Mouse (Mus musculus): ENCODE data around the gene Kpna7.
"Not testable (repeated sequence)": the region's sequence is repeated elsewhere in the genome, so short reads cannot be mapped to it uniquely, and the experiment has no call there.

The Kpna7 gene

DNA sequence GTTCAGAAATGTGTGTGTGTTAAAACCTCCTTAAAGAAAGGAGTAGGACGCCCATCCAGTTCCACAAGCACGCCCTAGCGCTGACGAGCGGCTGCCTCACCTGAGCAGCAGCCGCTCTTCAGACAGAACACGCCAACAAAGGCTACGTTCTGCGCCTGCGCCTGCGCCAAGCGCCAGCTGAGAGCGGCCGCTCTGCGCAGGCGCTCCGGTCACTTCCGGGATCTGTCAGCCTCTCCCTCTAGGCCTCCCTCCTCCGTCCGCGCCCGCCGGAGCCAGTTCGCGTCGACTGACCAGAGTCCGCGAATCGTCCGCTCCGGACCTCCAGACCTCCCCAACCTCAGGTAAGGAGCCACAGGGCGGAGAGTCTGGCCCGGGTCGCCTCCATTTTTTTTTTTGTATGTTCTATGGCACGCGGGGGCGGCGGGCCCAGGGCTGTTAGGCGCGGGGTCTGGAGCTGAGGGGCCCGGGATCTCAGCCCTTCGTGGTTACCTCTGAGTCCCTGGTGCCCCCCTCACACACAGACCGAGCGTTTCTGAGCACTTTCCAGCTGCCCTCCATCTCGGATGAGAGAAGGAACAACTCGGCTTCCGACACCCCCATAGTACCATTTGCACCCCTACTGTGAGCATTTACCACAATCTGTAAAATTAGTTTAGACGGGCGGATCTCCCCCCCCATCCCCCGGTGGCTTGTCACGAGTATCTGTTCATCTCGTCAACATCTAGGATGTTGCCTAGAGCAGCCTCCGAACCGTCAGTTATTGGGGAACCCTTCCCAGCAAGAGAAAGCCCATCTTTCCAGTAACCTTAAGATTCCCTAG lies at the start of gene Kpna7, which contains the start of gene Arpc1a:
Gene Kpna7, minus strand, starts transcription at position 399 of the 820 bp plus-strand sequence.
Gene Arpc1a, plus strand, starts transcription at position 199 of the 820 bp plus-strand sequence.
- DNase-seq (ENCODE audit: low spot score in 2 of 2): peak; percentile 83 to 91

DNA sequence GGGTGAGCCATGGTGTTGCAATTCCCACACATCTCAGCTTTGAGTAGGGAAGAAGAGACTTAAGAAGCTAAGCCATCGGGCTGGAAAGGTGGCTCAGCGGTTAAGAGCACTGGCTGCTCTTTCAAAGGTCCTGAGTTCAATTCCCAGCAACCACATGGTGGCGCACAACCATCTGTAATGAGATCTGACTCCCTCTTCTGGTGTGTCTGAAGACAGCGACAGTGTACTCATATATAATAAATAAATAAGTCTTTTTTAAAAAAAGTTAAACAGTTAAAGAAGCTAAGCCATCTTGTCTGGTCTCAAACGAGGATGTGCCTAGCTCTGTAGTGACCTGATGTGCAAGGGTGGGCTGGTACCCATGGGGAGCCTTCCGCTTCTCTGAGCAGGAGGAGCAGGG lies 49.4 kb upstream of the Kpna7 start:
- DNase-seq (ENCODE audit: low spot score in 2 of 2): not testable (repeated sequence)

DNA sequence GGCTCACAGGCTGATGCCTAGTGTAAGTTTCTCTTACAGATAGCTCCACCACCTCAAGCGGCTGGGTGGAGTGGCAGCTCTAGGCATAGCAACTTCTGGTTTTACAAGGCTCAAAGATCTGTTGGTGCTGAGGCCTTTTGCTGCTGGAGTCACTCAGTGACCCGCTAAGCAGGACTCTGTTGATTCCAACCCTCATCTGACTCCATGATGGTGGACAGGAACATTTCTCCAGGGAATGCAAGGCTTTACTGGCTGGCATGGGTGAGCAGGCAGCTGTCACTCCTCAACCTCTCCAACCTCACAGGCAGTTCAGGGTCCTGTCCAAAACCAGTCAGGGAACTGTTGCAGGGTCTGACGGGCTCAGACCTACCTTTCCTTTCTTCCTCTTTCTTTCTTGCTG lies 47.2 kb upstream of the Kpna7 start:
- DNase-seq (ENCODE audit: low spot score in 2 of 2): no peak

DNA sequence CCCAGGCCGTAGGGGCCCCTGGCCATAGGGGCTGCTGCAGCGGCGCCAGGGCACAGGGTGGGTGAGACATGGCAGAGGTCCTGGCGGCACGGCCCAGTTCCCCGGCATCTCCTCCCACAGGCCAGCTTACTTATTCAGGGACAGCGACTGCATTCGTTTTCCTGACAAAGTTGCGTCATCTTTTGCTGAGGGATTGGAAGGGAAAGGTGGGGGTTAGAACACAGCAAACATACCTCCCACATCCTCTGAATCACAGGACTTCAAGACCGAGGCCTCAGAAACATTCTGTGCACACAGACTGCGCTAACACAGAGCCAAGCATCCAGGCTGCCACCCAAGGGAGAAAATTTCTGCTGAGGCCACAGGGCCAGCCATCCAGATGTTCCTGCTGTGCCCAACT lies 46.4 kb upstream of the Kpna7 start:
- DNase-seq (ENCODE audit: low spot score in 2 of 2): no peak

DNA sequence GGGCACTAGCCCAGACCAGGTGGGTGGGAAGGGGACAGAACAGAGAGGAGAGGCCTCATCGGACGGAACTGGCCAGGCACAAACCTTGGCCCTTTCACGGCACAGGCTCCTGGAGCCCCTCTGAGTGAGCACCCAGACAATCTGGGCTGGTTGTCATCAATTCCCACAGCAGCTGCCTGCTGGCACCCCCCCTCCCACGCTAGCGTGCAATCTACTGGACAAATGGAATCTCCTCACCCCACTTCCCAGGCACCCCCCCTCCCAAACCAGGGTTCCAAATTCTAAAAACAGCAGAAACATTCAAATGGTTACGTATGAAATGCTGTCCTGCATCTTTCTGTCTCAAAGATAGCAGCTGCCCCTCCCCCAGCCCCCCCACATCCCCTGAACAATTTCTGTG lies 45.9 kb upstream of the Kpna7 start:
- DNase-seq (ENCODE audit: low spot score in 2 of 2): not testable (repeated sequence)

DNA sequence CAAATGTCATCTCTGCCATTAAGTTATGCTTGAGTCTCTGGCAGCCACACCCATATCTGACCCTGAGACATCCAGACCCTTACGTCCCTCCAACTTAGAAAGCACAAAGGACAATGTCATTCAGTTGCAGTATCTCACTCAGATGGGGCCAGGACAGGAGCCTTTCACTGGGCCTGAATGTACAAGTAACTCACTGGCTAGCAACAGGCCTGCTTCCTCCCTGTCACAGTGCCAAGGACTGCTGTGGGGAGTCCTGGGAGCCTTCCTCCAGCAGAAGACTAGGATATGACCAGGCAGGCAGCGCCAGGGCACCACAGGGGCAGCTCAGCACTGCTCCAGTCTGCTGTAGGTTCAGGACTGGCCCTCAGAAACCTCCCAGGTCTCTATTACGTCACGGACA lies 45.3 kb upstream of the Kpna7 start:
- no peak for DNase-seq (ENCODE audit: low spot score in 2 of 2)

DNA sequence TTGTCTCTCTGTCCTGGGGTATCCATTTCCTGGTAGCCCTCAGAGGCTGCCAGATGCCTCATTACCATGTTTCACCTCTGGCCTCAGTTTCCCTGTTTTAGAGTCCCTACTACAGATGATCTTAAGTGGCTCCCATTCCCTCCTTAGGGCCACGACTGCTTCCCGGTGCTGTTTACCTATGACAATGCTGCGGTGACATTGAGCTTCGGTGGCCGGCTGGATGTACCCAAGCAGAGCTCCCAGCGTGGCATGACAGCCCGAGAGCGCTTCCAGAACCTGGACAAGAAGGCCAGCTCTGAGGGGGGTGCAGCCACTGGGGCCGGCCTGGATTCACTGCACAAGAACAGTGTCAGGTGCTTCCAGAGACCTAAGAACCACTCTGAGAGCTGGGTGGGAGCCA lies 42.8 kb upstream of the Kpna7 start:
- no peak for DNase-seq (ENCODE audit: low spot score in 2 of 2)

DNA sequence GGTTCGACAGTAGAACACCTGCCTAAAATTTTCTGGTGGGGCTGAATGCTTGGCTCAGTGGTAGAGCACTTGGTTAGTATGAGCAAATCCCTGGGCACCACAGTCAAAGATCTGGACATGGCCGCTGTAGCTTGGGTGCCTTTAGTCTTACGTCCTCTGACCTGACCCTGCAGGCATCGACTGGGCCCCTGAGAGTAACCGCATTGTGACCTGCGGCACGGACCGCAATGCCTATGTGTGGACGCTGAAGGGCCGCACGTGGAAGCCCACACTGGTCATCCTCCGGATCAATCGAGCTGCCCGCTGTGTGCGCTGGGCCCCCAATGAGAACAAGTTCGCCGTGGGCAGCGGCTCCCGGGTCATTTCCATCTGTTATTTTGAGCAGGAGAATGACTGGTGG lies 39.6 kb upstream of the Kpna7 start:
- DNase-seq (ENCODE audit: low spot score in 2 of 2): no peak

DNA sequence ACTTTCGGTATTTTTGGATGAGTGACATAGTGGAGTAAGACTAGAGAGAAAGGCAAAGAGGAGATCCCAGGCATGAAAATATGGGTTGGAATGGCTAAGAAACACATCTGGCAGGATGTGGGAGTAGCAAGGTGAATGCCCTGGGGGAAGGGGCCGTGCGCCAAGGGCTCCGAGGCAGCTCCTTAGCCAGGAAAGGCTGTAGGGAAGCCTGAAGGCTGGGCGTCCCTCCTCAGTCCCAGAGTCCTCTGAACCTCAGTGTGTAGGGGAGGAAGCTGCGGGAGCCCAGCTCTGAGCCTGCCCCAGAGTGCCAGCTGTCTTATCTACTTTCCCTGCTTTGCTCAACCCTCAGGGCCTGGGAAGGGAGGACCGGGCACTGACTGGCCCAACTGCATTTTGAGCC lies 37.1 kb upstream of the Kpna7 start:
- no peak for DNase-seq (ENCODE audit: low spot score in 2 of 2)

DNA sequence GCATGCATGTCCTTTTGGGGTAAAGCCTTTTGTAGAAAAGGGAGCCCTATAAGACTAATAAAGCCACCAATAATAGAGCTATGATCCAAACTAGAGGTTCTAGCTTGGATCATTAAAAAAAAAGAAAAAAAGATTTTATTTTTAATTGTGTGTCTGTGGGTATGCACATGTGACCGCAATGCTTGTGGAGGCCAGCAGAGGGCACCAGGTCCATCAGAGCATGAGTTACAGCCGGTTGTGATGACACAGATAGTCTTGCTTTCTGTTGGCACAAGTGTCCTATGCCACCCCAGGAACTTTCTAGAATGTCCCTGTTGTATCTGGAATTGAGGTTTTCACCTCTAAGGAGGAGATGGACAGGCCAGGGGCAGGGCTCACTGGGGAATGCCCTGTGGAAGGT lies 35.6 kb upstream of the Kpna7 start:
- DNase-seq (ENCODE audit: low spot score in 2 of 2): no peak

DNA sequence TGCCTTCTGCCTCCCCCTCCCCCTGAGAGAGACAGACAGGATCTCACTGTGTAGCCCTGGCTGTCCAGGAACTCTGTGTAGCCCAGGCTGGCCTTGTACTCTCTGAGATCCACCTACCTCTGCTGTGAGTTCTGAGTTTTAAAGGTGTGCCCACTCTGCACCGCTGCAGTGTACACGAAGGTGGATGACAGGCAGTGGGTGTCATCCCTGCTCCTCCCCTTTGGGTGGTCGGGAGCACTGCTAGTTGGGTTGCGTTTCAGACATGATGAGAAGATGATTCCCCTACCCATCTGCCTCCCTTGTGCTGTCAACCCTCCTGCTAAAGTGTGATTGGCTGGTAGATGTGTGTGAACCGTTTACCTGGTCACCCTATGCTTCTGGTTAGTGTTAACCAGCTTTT lies 34.6 kb upstream of the Kpna7 start:
- no peak for DNase-seq (ENCODE audit: low spot score in 2 of 2)

DNA sequence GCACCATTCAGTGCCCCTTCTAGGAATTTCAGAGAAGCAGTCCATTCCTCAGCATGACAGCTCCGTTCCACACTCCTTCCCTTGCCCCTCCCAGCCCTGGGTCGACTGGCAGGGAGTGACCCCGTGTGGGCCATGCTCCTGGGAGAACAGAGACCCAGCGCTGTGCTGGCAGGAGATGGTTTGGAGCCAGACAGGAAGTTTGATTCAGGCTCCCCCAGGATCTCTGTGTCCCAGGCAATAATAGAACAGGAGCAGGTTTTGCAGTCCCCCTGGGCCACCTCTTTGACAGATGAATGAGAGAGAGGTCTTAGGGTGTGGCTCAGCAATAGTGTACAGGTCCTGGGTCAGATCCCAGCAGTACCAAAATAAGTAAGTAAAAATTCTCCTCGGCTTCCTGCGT lies 34.2 kb upstream of the Kpna7 start:
- no peak for DNase-seq (ENCODE audit: low spot score in 2 of 2)

DNA sequence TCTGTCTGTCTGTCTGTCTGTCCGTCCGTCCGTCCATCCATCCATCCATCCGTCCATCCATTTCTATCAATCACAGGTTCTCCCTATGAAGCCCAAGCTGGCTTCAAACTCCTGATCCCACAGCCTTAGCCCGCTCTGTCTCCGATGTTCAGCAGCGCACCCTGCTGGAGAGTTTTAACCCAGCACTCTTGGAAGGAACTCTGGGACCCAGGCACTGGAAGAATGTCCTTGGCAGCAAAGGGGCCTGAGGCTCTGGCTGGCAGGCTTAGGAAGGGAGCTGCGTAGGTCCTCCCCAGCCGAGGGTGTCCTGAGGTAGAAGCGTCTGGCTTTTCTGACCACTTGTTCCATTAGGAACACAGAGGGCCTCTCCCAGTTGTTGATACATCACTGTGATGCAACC lies 33.1 kb upstream of the Kpna7 start:
- peak in 1 of 2 experiments; percentile 60 for DNase-seq (ENCODE audit: low spot score in 2 of 2)

DNA sequence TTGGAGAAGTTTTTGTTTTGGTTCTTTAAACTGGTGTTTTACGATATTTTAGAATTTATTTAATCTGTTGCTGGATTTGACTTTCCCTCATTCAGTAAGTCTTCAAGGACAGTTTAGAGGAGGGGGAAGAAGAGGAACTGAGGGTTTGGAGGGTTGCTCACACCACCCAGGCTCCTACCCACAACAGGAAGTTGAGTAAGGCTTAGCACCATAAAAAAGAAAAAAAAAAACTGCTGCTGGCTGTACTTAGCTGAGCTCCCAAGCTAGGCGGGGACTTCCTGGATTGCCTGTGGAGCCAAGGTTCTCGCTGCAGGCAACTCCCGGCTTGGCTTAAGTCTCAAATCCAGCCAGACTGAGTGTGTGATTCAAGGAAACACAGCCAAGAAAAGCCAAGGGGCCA lies 32.5 kb upstream of the Kpna7 start:
- DNase-seq (ENCODE audit: low spot score in 2 of 2): no peak

DNA sequence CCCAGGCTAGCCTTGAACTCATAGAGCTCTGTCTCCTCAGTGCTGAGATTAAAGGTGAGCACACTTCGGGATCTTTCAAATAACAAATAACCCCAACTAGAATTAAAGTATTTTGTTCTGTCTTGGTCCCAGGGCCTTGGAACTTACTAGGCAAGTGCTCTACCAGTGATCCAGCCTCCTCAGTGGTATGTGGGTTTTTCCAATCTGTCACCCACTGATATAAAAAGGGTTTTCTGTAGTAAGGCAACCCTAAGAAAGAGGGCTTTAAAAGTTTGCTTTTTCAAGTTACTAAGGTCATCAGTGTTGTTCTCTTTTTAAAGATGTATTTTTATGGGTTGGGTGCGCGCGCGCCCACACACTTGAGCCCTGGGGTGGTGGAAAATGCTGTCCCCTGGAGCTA lies 31.9 kb upstream of the Kpna7 start:
- DNase-seq (ENCODE audit: low spot score in 2 of 2): no peak

DNA sequence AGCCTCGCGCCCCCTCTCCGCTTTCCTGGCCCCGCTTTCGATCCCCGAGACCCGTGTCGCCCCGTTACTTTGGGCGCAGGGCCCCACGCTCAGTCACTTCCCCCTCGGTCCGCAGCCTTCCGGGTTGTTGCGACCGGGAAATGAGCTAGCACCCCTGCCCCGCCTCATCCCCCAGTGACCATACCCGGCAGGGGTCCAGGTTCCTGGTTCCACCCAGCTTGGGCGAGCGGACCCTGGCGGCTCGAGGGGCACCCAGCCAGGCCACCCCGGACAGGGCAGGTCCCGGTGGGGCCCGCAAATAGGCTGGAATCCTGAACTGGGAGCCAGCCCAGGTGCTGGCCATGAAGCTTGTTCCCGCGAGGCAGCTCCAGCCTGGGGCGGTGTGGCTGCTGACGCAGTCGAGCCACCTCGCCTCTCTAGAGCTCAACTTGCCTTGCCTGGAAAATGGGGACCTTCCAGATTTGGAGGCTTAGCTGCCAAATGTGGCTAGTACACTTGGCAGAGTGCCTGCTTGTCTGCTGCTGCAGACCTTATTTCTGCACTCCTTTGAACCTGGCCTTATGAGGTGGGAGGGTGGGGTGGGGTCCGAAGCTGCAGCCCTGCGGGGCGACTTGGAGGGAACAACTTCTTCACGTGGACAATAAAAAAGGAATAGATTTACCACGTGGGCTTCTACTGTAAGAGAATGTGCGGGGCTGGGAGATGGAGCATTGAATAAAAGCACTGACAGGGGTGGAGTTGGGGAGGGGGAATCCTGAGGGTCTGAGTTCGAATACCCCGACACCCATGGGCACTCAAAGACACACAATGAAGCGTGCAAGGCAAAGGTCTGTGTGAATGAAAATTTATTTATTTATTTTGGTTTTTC lies 31.0 kb upstream of the Kpna7 start:
- DNase-seq (ENCODE audit: low spot score in 2 of 2): peak in 1 of 2 experiments; percentile 17

DNA sequence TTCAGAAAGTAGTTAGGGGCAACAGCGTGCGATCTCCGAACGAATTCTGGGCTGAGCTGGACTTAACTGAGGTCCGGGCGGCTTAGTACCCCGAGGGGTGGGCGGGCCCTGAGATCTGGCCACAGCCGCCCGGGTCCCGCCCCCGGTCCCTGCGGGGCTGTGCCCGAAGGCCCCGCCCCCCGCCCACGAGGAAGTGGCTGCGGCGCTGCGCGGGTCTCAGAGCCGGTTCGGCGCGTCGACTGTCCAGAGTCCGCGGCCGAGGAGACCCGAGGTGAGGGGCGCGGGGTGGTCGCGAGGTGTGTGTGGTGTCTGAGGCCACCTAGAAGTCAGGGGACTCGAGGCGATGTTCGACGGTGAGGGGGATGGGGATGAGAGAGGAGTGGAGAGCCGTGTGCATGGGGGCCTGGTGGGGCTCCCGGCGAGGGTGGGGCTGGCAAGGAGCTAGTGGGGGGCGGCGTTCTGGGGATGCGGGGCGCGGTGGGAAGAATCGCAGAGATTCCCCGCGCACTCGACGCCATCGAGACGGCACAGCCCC lies 30.3 kb upstream of the Kpna7 start, which contains the start of gene Arpc1b:
Gene Arpc1b, plus strand, starts transcription at position 145 of the 535 bp plus-strand sequence.
- peak in 1 of 2 experiments; percentile 25 for DNase-seq (ENCODE audit: low spot score in 2 of 2)

DNA sequence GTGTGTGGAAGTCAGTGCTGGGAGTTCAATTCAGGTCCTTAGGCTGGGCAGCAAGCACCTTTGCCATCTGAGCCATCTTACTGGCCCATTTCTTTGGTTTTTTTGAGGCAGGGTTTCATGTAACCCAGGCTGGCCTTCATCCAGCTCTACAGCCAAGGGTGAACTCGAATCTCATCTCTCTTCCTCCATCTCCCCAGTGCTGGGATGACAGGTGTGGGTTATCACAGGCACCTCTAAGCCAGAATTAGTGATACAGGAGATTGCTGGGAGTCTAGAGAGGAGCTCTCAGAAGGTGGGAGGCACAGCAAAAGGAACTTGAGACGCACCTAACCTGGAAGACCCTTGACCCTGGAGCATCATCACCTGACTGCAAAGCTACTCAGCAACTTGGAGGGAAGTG lies 29.6 kb upstream of the Kpna7 start:
- no peak for DNase-seq (ENCODE audit: low spot score in 2 of 2)

DNA sequence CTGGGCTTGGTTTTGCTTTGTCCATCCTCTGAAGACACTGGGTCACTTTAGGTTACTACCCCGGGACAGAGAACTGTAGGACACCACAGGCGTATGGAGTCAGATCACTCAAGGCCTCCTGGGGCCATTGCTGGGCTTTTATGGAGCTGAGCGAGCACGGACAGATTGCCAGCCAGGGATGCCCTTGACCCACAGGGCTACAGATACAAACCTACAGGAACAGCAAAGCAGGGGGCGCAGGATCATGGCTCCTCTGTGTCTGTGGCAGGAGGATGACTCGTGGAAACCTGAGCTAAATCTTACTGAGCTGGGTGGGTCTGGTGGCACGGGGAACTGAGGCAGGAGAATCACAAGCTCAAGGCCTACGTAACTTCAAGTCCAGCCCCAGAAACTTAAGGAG lies 28.7 kb upstream of the Kpna7 start:
- no peak for DNase-seq (ENCODE audit: low spot score in 2 of 2)

DNA sequence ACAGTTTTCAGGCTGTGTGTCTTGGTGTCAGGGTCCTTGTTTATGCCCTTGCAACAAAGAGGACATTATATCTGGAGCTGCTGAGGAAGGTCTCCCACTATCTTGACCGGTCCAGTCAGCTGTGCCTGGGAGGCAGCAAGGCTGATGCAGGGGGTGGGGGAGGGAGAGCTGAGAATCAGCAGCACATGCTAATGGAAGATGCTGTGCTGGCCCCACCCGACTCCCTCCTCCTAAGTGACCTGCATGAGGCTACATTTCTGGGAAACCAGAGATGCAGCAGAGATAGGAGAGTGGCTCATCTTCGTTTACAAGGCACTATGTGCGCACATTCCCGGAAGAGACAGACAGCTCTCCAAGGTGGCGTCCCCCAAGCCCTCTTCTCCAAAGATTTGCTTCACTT lies 26.6 kb upstream of the Kpna7 start:
- no peak for DNase-seq (ENCODE audit: low spot score in 2 of 2)

DNA sequence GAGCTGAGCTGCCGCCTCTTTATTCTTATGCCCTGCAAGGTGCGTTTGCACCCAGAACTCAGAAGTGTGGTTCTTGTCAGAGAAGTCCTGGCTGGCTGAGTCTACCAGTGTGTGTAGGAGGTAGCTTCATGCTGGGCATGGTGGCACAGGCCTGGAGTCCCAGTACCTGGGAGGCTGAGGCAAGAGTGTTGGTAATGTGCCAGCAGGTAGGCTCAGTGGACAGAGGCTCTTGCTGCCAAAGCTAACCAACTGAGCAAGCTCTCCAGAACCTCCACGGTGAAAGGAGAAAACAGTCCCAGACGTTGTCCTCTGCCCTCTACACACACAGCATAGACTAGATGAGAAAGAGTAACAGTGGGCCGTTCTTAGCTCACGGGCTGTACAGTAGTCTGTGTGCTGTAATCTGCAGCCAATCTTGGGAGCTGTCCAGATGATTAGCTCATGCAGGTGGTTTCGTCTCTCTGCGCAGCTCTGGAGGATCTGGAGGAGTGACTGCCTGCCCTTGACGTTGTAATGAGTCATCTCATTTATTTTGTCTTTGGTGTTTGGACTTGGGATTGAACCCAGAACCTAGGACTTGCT lies 22.0 kb upstream of the Kpna7 start:
- no peak for DNase-seq (ENCODE audit: low spot score in 2 of 2)

DNA sequence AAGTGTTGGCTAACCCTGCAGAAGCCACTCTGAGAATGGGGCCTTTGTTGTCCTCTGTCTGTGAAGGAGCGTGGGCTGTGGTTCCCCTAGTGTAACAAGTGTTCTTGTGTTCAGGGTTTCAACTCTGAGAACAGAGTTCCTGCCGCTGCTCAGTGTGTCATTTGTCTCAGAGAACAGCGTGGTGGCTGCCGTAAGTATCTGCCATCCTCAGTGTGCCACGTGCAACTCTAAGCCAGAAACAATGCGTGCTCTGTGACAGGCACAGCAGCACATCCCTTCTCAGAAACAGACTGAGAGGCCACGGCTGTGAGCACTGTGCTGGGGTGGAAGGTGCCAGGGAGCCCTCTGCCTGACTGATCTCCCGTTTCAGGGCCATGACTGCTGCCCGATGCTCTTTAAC lies 20.5 kb upstream of the Kpna7 start:
- no peak for DNase-seq (ENCODE audit: low spot score in 2 of 2)
